Mouse (Mus musculus): ENCODE results near the gene Aoc2.
"Not testable (repeated sequence)": the region's sequence is repeated elsewhere in the genome, so short reads cannot be mapped to it uniquely, and the experiment has no call there.

Aoc2 gene

DNA sequence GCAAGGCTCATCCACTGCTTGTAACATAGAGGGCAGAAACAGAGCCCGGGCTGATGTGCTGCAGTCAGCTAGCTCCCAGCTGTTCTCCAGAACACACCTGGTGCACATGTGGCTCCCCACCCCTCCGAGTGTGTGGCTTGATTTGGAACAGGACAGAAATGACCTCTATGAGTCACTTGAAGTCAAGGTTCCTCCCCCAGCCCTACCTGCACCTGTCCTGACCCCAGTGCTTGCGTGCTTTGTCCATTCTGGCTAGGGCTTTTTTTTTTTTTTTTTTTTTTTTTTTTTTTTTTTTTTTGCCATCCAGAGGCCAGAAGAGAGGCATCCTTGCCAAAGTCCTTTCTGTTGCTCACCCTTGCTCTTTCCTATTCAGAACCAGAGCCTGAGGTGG, 26.9 kb downstream of the Aoc2 start:
- in situ Hi-C loops (cut with MboI; ENCODE audit: unreplicated experiment in 2 of 2): no loop called here

GRCm38 (mm10) chr11:101353436-101353835, 28.6 kb downstream of the Aoc2 start:
- in situ Hi-C loops (cut with MboI; ENCODE audit: unreplicated experiment in 2 of 2): no loop called here

DNA sequence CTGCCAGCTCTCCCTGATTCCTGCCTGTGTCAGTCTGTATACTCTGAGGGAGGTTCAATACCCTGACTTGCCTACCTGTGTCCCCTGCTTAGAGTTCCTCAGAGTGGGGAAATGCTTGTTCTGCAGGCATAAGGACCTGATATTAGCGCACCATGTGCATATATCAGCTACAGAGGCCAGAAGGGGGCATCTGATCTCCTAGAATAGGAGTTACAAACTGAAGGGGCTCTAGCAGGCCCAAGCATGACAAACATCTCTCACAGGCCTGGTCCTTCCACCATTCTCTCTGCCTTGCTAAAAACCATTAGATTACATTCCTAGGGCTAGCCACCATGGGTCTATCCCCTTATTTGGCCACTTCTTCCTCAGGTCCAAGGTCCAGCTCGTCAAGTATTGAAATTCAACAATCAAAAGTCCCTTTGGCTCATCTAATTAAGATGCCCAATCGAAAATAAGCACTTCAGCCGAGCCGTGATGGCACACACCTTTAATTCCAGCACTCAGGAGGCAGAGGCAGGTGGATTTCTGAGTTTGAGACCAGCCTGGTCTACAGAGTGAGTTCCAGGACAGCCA, 29.7 kb downstream of the Aoc2 start:
- in situ Hi-C loops (cut with MboI; ENCODE audit: unreplicated experiment in 2 of 2): no loop called here

DNA sequence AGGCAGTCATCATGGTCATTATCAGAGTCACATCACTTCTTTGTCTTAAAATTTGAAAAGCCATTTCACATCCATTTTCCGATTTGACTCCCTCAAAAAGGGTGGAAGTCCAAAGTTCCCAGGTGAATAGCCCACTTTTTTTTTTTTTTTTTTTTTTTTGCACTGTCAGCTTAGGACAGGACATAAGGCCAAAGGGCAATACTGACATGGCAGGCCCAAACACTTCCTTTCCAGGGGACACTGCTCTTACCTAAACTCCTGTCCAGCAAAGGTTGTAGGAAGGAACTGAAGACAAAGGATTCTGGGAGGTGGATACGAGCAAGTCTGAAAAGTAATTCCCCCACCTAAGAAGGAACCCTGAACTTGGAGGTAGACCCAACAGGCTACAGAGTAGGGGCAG, 31.1 kb downstream of the Aoc2 start:
- in situ Hi-C loops (cut with MboI; ENCODE audit: unreplicated experiment in 2 of 2): no loop called here

- in situ Hi-C loops (cut with MboI; ENCODE audit: unreplicated experiment in 2 of 2): no loop called here
These were observed 32.8 kb downstream of the Aoc2 start for GRCm38 (mm10) chr11:101357505-101358182.

DNA sequence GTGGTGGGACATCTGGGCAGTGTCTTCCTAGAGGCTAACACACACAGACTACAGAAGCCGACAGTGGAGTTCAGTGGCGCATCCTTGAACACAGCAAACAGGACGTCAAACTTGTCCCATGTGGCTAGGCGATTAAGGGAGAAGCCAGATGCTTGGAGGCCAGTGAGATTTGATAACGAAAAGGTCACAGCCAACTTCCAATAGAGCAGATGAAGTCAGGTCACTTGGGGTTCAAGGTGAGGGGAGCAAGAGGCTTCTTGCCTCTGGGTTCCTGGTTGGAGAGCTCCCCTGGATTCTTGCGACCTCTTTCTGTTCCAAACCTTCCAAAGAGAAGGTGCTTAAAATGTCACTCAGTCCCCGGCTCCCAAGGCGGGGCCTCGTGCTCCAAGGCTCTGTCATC, 34.9 kb downstream of the Aoc2 start:
- in situ Hi-C loops (cut with MboI; ENCODE audit: unreplicated experiment in 2 of 2): no loop called here

DNA sequence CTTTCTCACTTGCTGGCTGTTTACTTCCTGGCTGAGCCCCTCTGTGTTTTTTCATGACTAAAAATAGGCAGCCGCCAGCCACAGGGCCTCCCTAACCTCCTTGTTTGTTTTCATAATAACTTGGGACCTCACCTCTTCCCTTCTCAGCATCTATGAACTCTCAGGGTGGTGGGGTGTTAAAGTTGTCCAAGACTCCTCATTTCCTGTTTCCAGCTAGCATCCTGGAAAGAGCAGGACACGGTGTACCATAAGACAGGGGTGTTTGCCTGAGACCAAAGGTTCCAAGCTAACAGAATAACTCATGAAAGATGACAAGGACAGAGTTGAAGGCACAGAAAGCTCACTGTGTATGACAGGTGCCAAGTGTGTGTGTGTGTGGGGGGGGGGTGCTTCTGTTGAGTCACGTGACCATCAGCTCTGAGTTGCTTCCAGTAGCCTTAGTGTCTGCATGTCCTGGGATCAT, 35.8 kb downstream of the Aoc2 start:
- in situ Hi-C loops (cut with MboI; ENCODE audit: unreplicated experiment in 2 of 2): no loop called here

DNA sequence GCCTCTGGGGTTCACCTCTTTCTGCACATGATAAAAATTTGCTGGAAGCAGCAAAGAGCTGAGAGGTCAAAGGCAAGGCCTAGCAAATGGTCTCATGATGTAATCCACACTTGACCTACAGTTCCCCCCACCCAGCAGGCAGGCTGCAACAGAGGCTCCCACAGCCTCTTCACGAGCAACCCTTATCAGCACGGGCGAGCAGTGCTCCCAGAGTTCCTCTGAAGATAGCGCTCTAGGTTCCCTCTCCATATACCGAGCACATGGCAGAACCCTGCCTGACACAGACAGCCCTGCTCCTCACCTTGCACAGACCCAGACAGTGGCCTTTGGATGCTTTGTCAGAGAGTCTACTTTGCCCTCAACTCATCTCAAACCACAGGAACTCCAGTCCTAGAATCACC, 39.7 kb downstream of the Aoc2 start:
- in situ Hi-C loops (cut with MboI; ENCODE audit: unreplicated experiment in 2 of 2): no loop called here

DNA sequence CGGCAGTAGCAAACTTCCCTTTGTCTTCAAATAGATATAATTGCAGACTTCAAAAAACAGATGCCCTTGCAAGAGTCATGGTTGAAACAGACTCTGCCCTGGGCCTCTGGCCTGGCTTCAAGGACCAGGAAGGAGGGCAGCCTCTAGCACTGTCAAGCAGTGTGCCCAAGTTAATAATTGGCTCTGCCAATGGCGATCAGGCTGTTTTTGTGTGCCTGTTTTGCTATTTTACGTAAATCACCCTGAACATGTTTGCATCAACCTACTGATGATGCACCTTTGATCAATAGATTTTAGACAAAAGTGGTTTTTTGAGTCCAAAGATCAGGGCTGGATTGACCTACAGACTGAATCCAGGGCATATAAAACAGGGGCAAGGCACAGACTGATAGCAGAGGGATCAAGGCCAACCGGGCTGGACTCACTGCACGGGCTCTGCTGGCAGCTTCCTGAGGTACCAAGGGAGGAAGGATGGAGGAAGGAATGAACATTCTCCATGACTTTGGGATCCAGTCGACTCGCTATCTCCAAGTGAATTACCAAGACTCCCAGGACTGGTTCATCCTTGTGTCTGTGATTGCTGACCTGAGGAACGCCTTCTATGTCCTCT, 42.6 kb downstream of the Aoc2 start, which contains the start of gene G6pc:
TSS of gene G6pc (plus strand) at position 236 of the 610 bp plus-strand sequence.
- in situ Hi-C loops (cut with MboI; ENCODE audit: unreplicated experiment in 2 of 2): no loop called here

DNA sequence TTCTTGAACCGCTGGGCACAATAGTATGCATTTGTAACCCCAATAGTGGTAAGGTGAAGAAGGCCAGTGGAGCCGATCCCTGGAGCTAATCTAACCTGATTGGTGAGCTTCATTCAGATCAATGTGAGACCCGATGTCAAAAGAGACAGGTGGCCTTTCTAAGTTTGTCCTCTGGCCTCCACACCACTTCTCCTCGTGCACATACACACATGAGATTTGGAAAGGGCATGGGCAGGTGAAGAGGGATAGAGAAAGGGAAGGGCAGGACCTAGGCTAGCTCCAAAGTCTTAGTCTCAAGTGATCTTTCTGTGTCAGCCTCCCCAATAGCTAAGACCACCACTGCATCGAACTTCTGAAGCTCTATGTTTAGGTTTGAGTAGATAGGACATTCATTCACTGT, 45.3 kb downstream of the Aoc2 start:
- in situ Hi-C loops (cut with MboI; ENCODE audit: unreplicated experiment in 2 of 2): no loop called here

GRCm38 (mm10) chr11:101374421-101374938, 49.6 kb downstream of the Aoc2 start:
- in situ Hi-C loops (cut with MboI; ENCODE audit: unreplicated experiment in 2 of 2): no loop called here

DNA sequence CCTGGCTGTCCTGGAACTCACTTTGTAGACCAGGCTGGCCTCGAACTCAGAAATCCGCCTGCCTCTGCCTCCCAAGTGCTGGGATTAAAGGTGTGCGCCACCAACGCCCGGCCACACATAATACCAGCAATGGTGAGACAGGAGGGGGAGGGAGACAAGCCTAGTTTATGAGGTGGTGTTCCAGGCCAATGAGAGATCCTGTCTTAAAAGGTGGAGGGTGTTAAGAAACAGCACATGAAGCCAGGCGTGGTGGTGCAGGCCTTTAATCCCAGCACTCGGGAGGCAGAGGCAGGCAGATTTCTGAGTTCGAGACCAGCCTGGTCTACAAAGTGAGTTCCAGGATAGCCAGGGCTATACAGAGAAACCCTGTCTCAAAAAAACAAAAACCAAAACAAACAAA, 53.3 kb downstream of the Aoc2 start:
- in situ Hi-C loops (cut with MboI; ENCODE audit: unreplicated experiment in 2 of 2): not testable (repeated sequence)

DNA sequence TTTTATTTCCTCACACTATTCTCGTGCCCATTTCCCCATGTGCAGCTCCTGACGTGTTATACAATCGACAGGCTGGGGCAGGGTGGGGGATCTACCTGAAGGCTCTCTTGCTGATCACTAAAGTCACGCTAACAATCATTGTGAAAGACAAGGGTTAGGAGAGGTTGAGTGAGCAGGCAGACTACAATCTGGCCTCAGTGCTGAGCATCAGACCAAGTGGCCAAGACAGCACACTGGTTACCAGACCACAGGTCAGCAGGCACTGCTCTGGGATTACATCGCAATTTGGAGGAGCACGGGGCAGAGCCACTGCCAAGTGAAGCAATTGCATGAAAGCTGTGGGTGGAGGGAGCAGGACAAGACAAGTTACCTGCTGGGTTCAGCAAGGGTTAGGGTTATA, 54.1 kb downstream of the Aoc2 start:
- in situ Hi-C loops (cut with MboI; ENCODE audit: unreplicated experiment in 2 of 2): no loop called here

All from v-Abl transformed pro-B cells (cell line).